Comparison of ENCODE assay signal across 9 mouse cellular contexts in the genomic region with DNA sequence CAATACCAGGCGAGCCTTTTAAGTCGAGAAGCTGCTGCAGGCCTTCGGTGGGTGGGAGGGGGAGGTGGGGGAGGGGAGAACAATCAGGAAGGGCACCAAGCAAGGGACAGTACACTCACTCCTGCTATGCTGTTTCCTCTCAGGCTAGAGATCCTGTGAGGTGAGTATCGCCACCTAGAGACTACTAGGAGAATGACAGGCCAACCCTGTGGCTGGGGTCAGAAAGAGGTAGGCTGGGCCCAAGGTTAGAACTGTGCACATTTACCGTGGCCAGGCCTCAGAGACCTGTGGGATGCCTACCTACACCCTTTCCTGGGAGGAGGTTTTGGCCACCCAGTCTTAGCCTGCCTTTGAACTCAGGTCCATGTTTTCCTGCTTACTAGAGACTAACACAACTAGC.
DNase-seq lines count a peak whose midpoint lies in the region; ATAC-seq and TF ChIP-seq lines count a peak whose summit lies in the region.
"Had no signal": no experiment of that assay in that cellular context is flagged by ENCODE, and none has a peak within 500 bp of the region (broad histone marks: within the 10 kb centered on the region; RNA-seq: fewer than 3 reads in every experiment).

No protein-coding gene starts in this region.

- no peaks in the 10 kb centered on the region for H3K9me3 ChIP-seq in hindbrain, embryonic 11.5 days (ENCODE audit: control insufficient read depth, low read length)
- no peaks in the 10 kb centered on the region for H3K9me3 ChIP-seq in liver, embryonic 12.5 days (replicated peaks)
- H3K9me3 ChIP-seq: neural tube, embryonic 13.5 days had no signal

- no peak overlapping the region for H3K4me3 ChIP-seq in left cerebral cortex, adult 2 months
- H3K4me3 ChIP-seq in hindbrain, embryonic 11.5 days (ENCODE audit: low read depth, low read length) = no peak overlapping the region
- H3K4me3 ChIP-seq in liver, embryonic 12.5 days = no peak overlapping the region
- H3K4me3 ChIP-seq: neural tube, embryonic 13.5 days had no signal

- intact Hi-C loops in left cerebral cortex, adult 2 months (cut with DNase I) = no loop called here
- intact Hi-C loops in left cerebral cortex, postnatal 36 days (cut with DNase I) = loop anchor here (2.0 kb wide), 1 partner anchor 81 kb away; a partner anchor contains a TSS
- intact Hi-C loops in left cerebral cortex, postnatal 4 days (cut with DNase I) = no loop called here

- peak; percentile 65 for ATAC-seq in hindbrain, embryonic 11.5 days (ENCODE audit: low FRiP score)
- ATAC-seq in liver, embryonic 12.5 days = peak; percentile 50; the same call in 1 of the 2 replicates

- H3K9ac ChIP-seq in hindbrain, embryonic 11.5 days (ENCODE audit: low read depth, low read length) = no peak overlapping the region
- no peak overlapping the region for H3K9ac ChIP-seq in liver, embryonic 12.5 days
- H3K9ac ChIP-seq: neural tube, embryonic 13.5 days had no signal

- H3K4me1 ChIP-seq in hindbrain, embryonic 11.5 days (replicated peaks; ENCODE audit: control insufficient read depth, insufficient read depth, low read length) = no peaks in the 10 kb centered on the region
- no peaks in the 10 kb centered on the region for H3K4me1 ChIP-seq in liver, embryonic 12.5 days

- peak; percentile 65 for TF ChIP-seq CTCF in left cerebral cortex, adult 2 months (IDR thresholded peaks at IDR 0.05)

- H3K36me3 ChIP-seq in hindbrain, embryonic 11.5 days (ENCODE audit: control insufficient read depth, insufficient read depth, low read length) = no peaks in the 10 kb centered on the region
- H3K36me3 ChIP-seq in liver, embryonic 12.5 days = no peaks in the 10 kb centered on the region
- no peaks in the 10 kb centered on the region for H3K36me3 ChIP-seq in splenic B cell, adult 2 months (ENCODE audit: control insufficient read depth, insufficient read depth, low read length, poor library complexity, severe bottlenecking)
- H3K36me3 ChIP-seq: neural tube, embryonic 13.5 days had no signal

- no peak overlapping the region for H3K27ac ChIP-seq in left cerebral cortex, adult 2 months
- no peak overlapping the region for H3K27ac ChIP-seq in hindbrain, embryonic 11.5 days (ENCODE audit: low read depth, low read length)
- no peak overlapping the region for H3K27ac ChIP-seq in liver, embryonic 12.5 days
- H3K27ac ChIP-seq: neural tube, embryonic 13.5 days had no signal

- no peak overlapping the region for H3K4me2 ChIP-seq in hindbrain, embryonic 11.5 days (replicated peaks; ENCODE audit: low read depth, low read length)
- H3K4me2 ChIP-seq in liver, embryonic 12.5 days = no peak overlapping the region
- H3K4me2 ChIP-seq: neural tube, embryonic 13.5 days had no signal

- DNase-seq in left cerebral cortex, adult 2 months (ENCODE audit: extremely low spot score in 1 of 2, low spot score in 2 of 2) = no peak
- no peak for DNase-seq in left cerebral cortex, postnatal 36 days (ENCODE audit: low spot score in 2 of 2)
- DNase-seq in c-Kit-positive CD71-positive TER-119-positive erythroid progenitor cells, embryonic 14.5 days (ENCODE audit: low spot score) = peak; percentile 13
- peak; percentile 77 for DNase-seq in hindbrain, embryonic 11.5 days (ENCODE audit: low spot score)
- peak; percentile 59 for DNase-seq in splenic B cell, adult 2 months (ENCODE audit: low read depth, low spot score)
- DNase-seq in left cerebral cortex, postnatal 4 days = no peak
- DNase-seq in right cerebral cortex, adult 18-20 months = no peak

- 4% methylated on average over 5 of the region's 5 CpGs for WGBS in hindbrain, embryonic 11.5 days
- 2% methylated on average over 5 of the region's 5 CpGs for WGBS in liver, embryonic 12.5 days (ENCODE audit: insufficient replicate concordance)

- no peaks in the 10 kb centered on the region for H3K27me3 ChIP-seq in hindbrain, embryonic 11.5 days (ENCODE audit: control insufficient read depth, insufficient read depth, low read length)
- peaks cover 20% of the 10 kb centered on the region for H3K27me3 ChIP-seq in liver, embryonic 12.5 days (replicated peaks)
- H3K27me3 ChIP-seq in splenic B cell, adult 2 months (ENCODE audit: control insufficient read depth, insufficient read depth, low read length, poor library complexity, severe bottlenecking) = no peaks in the 10 kb centered on the region

Comparison
In these comparisons a context has a peak if more than half of its experiments do, and no peak if none do; other contexts are left out.
1. DNase-seq: peak in c-Kit-positive CD71-positive TER-119-positive erythroid progenitor cells, embryonic 14.5 days (single experiment), hindbrain, embryonic 11.5 days (single experiment) and splenic B cell, adult 2 months (single experiment); none in left cerebral cortex, adult 2 months (0 of 2), left cerebral cortex, postnatal 36 days (0 of 2), left cerebral cortex, postnatal 4 days (single experiment) and right cerebral cortex, adult 18-20 months (single experiment).